Mouse (Mus musculus) kidney, embryonic 14.5 days (tissue): Measurements from ENCODE around the gene Cpvl. TPM values are rescaled to one million over a fixed set of nuclear protein-coding genes. Genes with fewer than 3 reads are reported as not detected.

Experiments used
- ATAC-seq: fragments of 200-750 bp; cut with Nextera tagmentation; 2 replicates; pipeline ENCODE4 v1.8.0; 2017; ENCODE audit warnings: moderate number of reproducible peaks, mild to moderate bottlenecking, moderate TSS enrichment, moderate library complexity; ENCODE audit not compliant: low FRiP score, low TSS enrichment
- H3K27ac ChIP-seq: fragments of 300-500 bp; sonication (generic); 2 replicates; pipeline ENCODE4 v1.5.1; 2014; ENCODE audit warnings: low read depth, mild to moderate bottlenecking, low read length, moderate library complexity, mixed read lengths
- H3K27me3 ChIP-seq: fragments of 300-500 bp; sonication (generic); 2 replicates; pipeline ENCODE4 v1.6.1; 2014; ENCODE audit warnings: mild to moderate bottlenecking, low read length; ENCODE audit not compliant: control insufficient read depth, insufficient read depth
- H3K36me3 ChIP-seq: fragments of 300-500 bp; sonication (generic); 2 replicates; pipeline ENCODE4 v1.6.1; 2014; ENCODE audit warnings: low read length, mixed read lengths; ENCODE audit not compliant: control insufficient read depth, insufficient read depth
- H3K4me1 ChIP-seq: fragments of 300-500 bp; sonication (generic); 2 replicates; pipeline ENCODE4 v1.6.1; 2014; ENCODE audit warnings: low read length, mixed read lengths; ENCODE audit not compliant: control insufficient read depth, insufficient read depth
- H3K4me2 ChIP-seq: fragments of 300-500 bp; sonication (generic); replicated peaks from 2 replicates; pipeline ENCODE4 v1.6.1; 2014; ENCODE audit warnings: low read depth, mild to moderate bottlenecking, low read length
- H3K4me3 ChIP-seq: fragments of 300-500 bp; sonication (generic); 2 replicates; pipeline ENCODE4 v1.5.1; 2014; ENCODE audit warnings: mild to moderate bottlenecking, low read length
- H3K9ac ChIP-seq: fragments of 300-500 bp; sonication (generic); 2 replicates; pipeline ENCODE4 v1.6.1; 2014; ENCODE audit warnings: low read depth, mild to moderate bottlenecking, low read length, moderate library complexity
- H3K9me3 ChIP-seq: fragments of 300-500 bp; sonication (generic); 2 replicates; pipeline ENCODE4 v1.6.1; 2016; ENCODE audit warnings: low read length; ENCODE audit not compliant: control insufficient read depth
- WGBS: fragments of 180-500 bp; shearing (Covaris S2); extraction: QIAGEN DNeasy Blood & Tissue Kit; methylation state at CpG from one replicate; pipeline ENCODE4 v1.1.7; 2014; 5-methylcytosine and 5-hydroxymethylcytosine counted together
- polyA plus RNA-seq: library from polyadenylated mRNA; unstranded; fragments of >200 nt; fragmentation: Nextera tagmentation; extraction: Ambion mirVana; gene quantifications from 2 replicates; pipeline ENCODE4 v1.2.1, GENCODE M21; 2014

Cpvl gene
- polyA plus RNA-seq, 1 experiment from 2014 or later, result 0.32 TPM

GRCm38 (mm10) chr6:53912112-53912782, 66.2 kb downstream of the Cpvl start:
- no peaks in the 10 kb centered on the region for H3K36me3 ChIP-seq
- no peaks in the 10 kb centered on the region for H3K27me3 ChIP-seq
- H3K4me3 ChIP-seq, result no peak overlapping the region
- ATAC-seq, result peak; percentile 79
- no peaks in the 10 kb centered on the region for H3K9me3 ChIP-seq
- peaks cover 45% of the 10 kb centered on the region for H3K4me1 ChIP-seq
- H3K27ac ChIP-seq, result peak overlapping the region; percentile 78; the same call in 1 of the 2 replicates
- no peak overlapping the region for H3K9ac ChIP-seq
- no peak overlapping the region for H3K4me2 ChIP-seq
- WGBS, result 21% methylated on average over 6 of the region's 6 CpGs

GRCm38 (mm10) chr6:53909986-53910385, 68.5 kb downstream of the Cpvl start:
- Histone ChIP-seq H3K9me3 (no peaks in the 10 kb centered on the region), H3K9ac (no peak overlapping the region), H3K27ac (no peak overlapping the region; the same call in 1 of the 2 replicates), H3K36me3 (no peaks in the 10 kb centered on the region), H3K4me2 (no peak overlapping the region), H3K27me3 (no peaks in the 10 kb centered on the region), H3K4me1 (peaks cover 67% of the 10 kb centered on the region), H3K4me3 (no peak overlapping the region)
- WGBS, result 24% methylated on average over 3 of the region's 3 CpGs
- ATAC-seq, result no peak

GRCm38 (mm10) chr6:53909446-53909845, 69.0 kb downstream of the Cpvl start:
- H3K4me2 ChIP-seq, result no peak overlapping the region
- no peak overlapping the region for H3K9ac ChIP-seq
- 10% methylated on average over 4 of the region's 5 CpGs for WGBS
- H3K4me3 ChIP-seq, result no peak overlapping the region
- H3K4me1 ChIP-seq, result peaks cover 71% of the 10 kb centered on the region
- no peaks in the 10 kb centered on the region for H3K27me3 ChIP-seq
- no peaks in the 10 kb centered on the region for H3K36me3 ChIP-seq
- no peak for ATAC-seq
- H3K9me3 ChIP-seq, result no peaks in the 10 kb centered on the region
- H3K27ac ChIP-seq, result no peak overlapping the region; the same call in 1 of the 2 replicates

GRCm38 (mm10) chr6:53906871-53907270, 71.6 kb downstream of the Cpvl start:
- Histone ChIP-seq H3K4me3 (no peak overlapping the region), H3K4me2 (no peak overlapping the region), H3K4me1 (peaks cover 61% of the 10 kb centered on the region), H3K9me3 (no peaks in the 10 kb centered on the region), H3K27me3 (no peaks in the 10 kb centered on the region), H3K9ac (no peak overlapping the region), H3K36me3 (no peaks in the 10 kb centered on the region), H3K27ac (peak overlapping the region; percentile 94)
- peak; percentile 48; the same call in 1 of the 2 replicates for ATAC-seq
- 40% methylated on average over 4 of the region's 4 CpGs for WGBS

GRCm38 (mm10) chr6:53906051-53906462, 72.4 kb downstream of the Cpvl start:
- peak overlapping the region; percentile 94 for H3K27ac ChIP-seq
- no peak overlapping the region for H3K4me2 ChIP-seq
- H3K4me3 ChIP-seq, result no peak overlapping the region
- no peaks in the 10 kb centered on the region for H3K36me3 ChIP-seq
- no peak overlapping the region for H3K9ac ChIP-seq
- H3K27me3 ChIP-seq, result no peaks in the 10 kb centered on the region
- peaks cover 61% of the 10 kb centered on the region for H3K4me1 ChIP-seq
- H3K9me3 ChIP-seq, result no peaks in the 10 kb centered on the region
- 0 out of 2 replicates have a peak, but pooled peaks have one; percentile 33 for ATAC-seq
- 38% methylated on average over 1 of the region's 1 CpGs for WGBS

- Histone ChIP-seq H3K9ac (no peak overlapping the region), H3K27me3 (no peaks in the 10 kb centered on the region), H3K4me2 (no peak overlapping the region), H3K4me3 (no peak overlapping the region), H3K36me3 (no peaks in the 10 kb centered on the region), H3K4me1 (peaks cover 58% of the 10 kb centered on the region), H3K9me3 (no peaks in the 10 kb centered on the region), H3K27ac (peak overlapping the region; percentile 94)
- ATAC-seq, result no peak
- WGBS, result 79% methylated on average over 4 of the region's 4 CpGs
These were observed 72.9 kb downstream of the Cpvl start for GRCm38 (mm10) chr6:53905576-53905975.

GRCm38 (mm10) chr6:53904703-53905395, 73.6 kb downstream of the Cpvl start:
- Histone ChIP-seq H3K4me3 (no peak overlapping the region), H3K27me3 (no peaks in the 10 kb centered on the region), H3K27ac (peak overlapping the region; percentile 94), H3K9me3 (no peaks in the 10 kb centered on the region), H3K4me2 (no peak overlapping the region), H3K4me1 (peaks cover 56% of the 10 kb centered on the region), H3K9ac (no peak overlapping the region), H3K36me3 (no peaks in the 10 kb centered on the region)
- no peak; the same call in 1 of the 2 replicates for ATAC-seq
- 65% methylated on average over 4 of the region's 4 CpGs for WGBS

GRCm38 (mm10) chr6:53904186-53904585, 74.3 kb downstream of the Cpvl start:
- H3K4me1 ChIP-seq, result peaks cover 49% of the 10 kb centered on the region
- H3K4me2 ChIP-seq, result no peak overlapping the region
- H3K27ac ChIP-seq, result peak overlapping the region; percentile 94
- no peak overlapping the region for H3K4me3 ChIP-seq
- no peaks in the 10 kb centered on the region for H3K9me3 ChIP-seq
- H3K36me3 ChIP-seq, result no peaks in the 10 kb centered on the region
- WGBS, result 59% methylated on average over 3 of the region's 3 CpGs
- H3K9ac ChIP-seq, result no peak overlapping the region
- no peak for ATAC-seq
- H3K27me3 ChIP-seq, result no peaks in the 10 kb centered on the region

- 82% methylated on average over 8 of the region's 8 CpGs for WGBS
These were observed 76.7 kb downstream of the Cpvl start for GRCm38 (mm10) chr6:53901741-53902140.

More at GRCm38 (mm10) chr6:53901741-53902140, 76.7 kb downstream of the Cpvl start:
- Histone ChIP-seq H3K4me1 (peaks cover 34% of the 10 kb centered on the region), H3K4me3 (no peak overlapping the region), H3K4me2 (no peak overlapping the region), H3K9me3 (no peaks in the 10 kb centered on the region), H3K27ac (no peak overlapping the region), H3K27me3 (no peaks in the 10 kb centered on the region), H3K9ac (no peak overlapping the region), H3K36me3 (no peaks in the 10 kb centered on the region)
- no peak for ATAC-seq
